Mouse (Mus musculus): ENCODE measurements around the gene Cdadc1.

Cdadc1 gene

GRCm38 (mm10) chr14:59546162-59546880 is 51.4 kb downstream of the Cdadc1 start:
- in situ Hi-C loops (cut with MboI, MseI) = no loop called here

DNA sequence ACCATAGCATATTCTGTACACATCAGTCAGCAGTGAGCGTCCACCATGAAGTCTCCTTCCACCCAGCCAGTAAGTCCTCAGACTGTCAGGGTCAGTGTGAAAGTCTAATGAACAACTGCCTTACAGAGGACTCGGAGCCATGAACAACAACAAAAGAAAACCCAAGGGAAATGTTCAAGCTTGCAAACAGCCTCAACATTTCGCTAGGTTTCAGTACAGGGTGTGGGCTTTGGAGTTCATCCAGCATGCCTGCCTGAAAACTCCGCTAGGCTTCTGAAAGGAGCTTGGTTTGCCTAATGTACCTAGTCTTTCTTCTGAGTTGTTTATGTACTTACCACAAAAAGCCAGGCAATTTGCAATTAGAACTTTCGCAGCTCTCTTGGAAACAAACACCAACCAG is 53.8 kb downstream of the Cdadc1 start:
- in situ Hi-C loops (cut with MboI, MseI) = no loop called here

DNA sequence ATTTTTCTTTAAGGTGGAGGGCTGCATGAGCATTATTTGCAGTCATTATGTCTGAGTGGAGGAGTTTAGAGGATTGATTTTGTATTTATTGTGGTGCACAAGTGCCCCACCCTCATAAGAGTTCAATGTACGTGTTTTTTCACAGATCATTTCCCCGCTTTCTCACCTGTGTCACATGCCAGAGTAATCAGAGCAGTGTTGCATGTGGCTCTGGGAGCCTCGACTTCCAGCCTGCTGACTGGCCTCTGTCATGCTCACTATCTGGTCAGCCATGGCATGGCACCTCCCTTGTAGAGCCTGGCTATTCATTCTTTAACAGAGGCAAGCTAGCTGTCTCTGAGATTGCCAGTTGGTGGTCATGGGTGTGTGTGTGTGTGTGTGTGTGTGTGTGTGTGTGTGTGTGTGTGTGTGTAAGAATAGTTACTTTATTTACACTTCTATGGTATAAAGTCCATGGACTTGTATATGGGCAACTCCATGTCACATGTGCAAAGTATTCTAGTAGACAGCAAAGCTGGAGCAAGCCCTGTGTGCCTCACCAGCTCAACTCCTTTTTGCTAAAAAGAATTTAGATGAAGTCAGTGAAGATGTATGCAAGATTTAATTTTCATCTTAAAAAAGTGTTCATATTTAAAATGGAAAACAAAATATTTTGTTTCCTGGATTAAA is 54.5 kb downstream of the Cdadc1 start:
- in situ Hi-C loops (cut with MboI, MseI) = no loop called here

GRCm38 (mm10) chr14:59540761-59541160 is 57.0 kb downstream of the Cdadc1 start:
- in situ Hi-C loops (cut with MboI, MseI) = no loop called here

DNA sequence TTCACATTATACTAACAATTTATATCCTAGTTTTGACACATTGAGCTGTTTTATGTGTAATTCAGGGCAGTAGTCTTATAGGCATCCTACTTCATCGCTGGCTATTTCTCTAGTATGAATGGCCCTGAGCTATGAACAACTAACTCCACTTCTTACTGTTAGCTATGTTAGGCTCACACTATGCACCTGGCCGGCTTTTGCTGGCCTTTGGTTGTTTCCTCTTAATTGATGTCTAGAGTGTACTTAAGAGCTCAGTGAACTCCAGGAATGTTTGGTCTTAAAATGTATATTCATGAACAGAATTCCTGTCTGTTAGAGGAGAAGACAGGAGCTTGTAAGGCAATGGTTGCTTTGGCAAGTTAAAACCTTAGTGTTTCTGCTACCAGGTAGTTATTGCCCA is 57.5 kb downstream of the Cdadc1 start:
- in situ Hi-C loops (cut with MboI, MseI) = no loop called here

DNA sequence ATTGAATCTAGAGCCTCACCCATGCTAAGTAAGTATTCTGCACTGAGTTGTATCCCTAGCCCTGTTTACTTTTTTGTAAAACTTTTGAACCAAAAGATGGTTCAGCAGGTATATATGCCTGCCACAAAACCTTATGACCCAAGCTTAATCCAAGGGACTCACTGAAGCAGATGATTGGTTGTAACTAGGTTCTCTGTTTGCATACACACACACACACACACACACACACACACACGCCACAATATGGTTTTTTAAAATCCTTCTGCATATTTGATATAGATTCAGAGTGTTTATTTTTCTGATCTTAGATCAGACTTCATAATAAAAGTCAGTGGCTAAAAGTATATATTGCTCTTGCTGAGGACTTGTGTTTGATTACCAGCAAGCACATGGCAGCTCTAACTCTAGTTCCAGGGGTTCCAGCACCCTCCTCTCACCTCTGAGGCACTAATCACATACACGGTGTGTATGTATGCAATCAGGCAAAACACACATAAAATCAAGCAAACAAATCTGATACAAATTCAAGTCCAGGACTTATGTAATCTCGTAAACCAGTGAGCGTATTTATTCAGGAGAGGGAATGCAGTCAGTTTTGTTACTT is 59.8 kb downstream of the Cdadc1 start:
- in situ Hi-C loops (cut with MboI, MseI) = no loop called here

GRCm38 (mm10) chr14:59533908-59534307 is 63.9 kb downstream of the Cdadc1 start:
- in situ Hi-C loops (cut with MboI, MseI) = no loop called here

DNA sequence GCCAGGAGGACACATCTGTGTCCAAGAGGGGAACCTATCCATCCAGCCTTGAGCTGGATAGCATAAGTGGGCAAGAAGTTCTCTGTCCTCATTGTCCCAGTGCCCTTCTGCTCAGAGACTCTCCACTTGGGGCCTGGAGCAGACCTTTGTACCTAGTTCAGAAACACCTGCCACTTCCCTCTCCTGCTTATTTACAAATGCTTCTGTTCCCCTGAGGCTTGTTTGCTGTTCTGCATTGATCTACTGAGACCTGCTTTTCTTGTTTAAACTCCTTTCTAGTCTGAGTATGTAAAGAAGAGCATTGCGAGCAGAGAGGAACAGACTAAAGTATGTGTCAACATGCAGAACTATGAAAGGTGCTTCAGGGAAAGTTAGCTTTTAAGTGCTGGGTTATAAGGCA is 64.8 kb downstream of the Cdadc1 start:
- in situ Hi-C loops (cut with MboI, MseI) = no loop called here

DNA sequence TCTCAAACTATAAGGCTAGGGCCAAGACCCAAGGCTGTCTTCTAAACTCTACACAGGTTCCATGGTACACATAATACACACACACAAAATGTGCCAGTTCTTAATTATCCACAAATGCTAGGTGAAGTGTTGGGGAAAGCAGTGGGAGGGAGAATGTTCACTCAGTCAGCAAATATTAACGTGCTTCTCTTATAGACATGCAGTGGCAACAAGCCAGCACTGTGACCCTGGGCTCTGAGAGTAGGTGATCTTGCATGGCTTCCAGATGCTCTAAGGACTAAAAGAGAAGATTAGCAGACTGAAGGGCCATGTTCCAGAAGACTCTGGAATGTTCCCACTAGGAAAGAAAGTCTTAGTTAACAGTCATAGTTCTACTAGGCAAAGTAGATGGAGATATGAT is 67.0 kb downstream of the Cdadc1 start:
- in situ Hi-C loops (cut with MboI, MseI) = no loop called here

GRCm38 (mm10) chr14:59525843-59526242 is 71.9 kb downstream of the Cdadc1 start:
- in situ Hi-C loops (cut with MboI, MseI) = no loop called here

DNA sequence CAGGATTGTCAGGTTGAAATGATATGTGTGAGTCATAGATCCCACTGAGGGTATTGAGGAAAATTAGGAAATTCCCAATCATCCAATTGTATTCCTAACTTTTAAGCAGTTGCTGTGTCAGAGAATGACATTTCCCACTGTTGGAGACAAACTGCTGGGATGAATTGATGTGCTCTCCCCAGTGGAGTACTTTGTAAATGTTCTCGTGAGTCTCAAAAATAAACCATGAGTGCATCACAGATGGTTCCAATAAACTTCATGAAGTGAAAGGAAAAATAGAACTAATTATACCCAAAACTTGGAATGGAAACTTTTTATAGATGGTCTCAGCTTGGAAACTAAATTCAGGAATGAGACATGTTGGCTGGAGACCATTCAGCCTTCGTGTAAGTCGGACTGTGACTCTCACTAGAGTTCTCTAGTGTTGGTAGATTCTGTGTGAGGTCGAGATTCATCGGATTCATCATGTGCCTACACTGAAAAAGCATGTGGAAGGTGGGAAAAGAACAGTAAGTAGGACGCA is 83.8 kb downstream of the Cdadc1 start:
- in situ Hi-C loops (cut with MboI, MseI) = no loop called here

Data from T-helper 1 cell (primary cell).